In the genomic region with DNA sequence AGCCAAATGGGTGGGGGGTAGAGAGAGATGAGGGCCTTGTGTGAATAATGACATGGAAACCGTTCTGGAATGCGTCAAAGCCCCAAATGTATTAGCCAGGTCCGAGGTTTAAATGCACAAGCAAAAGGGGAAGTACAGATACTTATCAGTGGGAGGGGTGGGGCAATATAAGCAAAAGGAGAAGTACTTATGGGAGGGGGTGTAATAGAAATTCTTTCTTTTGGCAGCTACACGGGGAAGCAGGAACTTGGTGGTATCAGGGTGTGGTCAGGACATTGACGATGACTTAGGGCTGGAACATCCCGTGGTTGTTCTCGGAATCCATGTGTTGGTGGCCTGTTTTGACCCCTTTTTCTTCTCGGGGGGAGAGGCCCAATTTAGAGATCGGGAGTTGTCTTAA, we compare ENCODE assay signal across 32 mouse cellular contexts. TPM values are rescaled to one million over a fixed set of nuclear protein-coding genes. Genes with fewer than 3 reads are reported as not detected.
"Had no signal": no experiment of that assay in that cellular context is flagged by ENCODE, and none has a peak within 500 bp of the region (broad histone marks: within the 10 kb centered on the region; RNA-seq: fewer than 3 reads in every experiment).

No protein-coding gene starts in this region.

RNA-seq across cellular contexts. Expression of a gene that starts 1.0 kb away (rescaled TPM):
- total RNA-seq: common myeloid progenitor, adult 5-6 weeks; forebrain, postnatal 0 days; gastrocnemius, adult 18-20 months; gastrocnemius, adult 2 months; gastrocnemius, adult 8-10 months; gastrocnemius, postnatal 10 days; gastrocnemius, postnatal 14 days; gastrocnemius, postnatal 25 days; gastrocnemius, postnatal 36 days; gastrocnemius, postnatal 4 days; granulocyte monocyte progenitor cell, adult 5-6 weeks; heart, adult 18-20 months; heart, adult 2 months; heart, adult 8-10 months had no signal
- polyA plus RNA-seq: cortical plate, adult 2 months; embryonic facial prominence, embryonic 10.5 days; embryonic facial prominence, embryonic 11.5 days; embryonic facial prominence, embryonic 12.5 days; embryonic facial prominence, embryonic 13.5 days; embryonic facial prominence, embryonic 14.5 days; erythroblast, embryonic 14.5 days; forebrain, embryonic 10.5 days; forebrain, embryonic 11.5 days; forebrain, embryonic 12.5 days; forebrain, embryonic 13.5 days; forebrain, embryonic 14.5 days; forebrain, embryonic 15.5 days; forebrain, embryonic 16.5 days; forebrain, postnatal 0 days; frontal cortex, adult 2 months; gonadal fat pad, adult 2 months; heart, adult 2 months; heart, embryonic 10.5 days had no signal

RNA-seq across cellular contexts. Expression of a gene that starts 11.1 kb away (rescaled TPM):
- total RNA-seq: common myeloid progenitor, adult 5-6 weeks; forebrain, postnatal 0 days; gastrocnemius, adult 18-20 months; gastrocnemius, adult 2 months; gastrocnemius, adult 8-10 months; gastrocnemius, postnatal 10 days; gastrocnemius, postnatal 14 days; gastrocnemius, postnatal 25 days; gastrocnemius, postnatal 36 days; gastrocnemius, postnatal 4 days; granulocyte monocyte progenitor cell, adult 5-6 weeks; heart, adult 18-20 months; heart, adult 2 months; heart, adult 8-10 months had no signal
- polyA plus RNA-seq: cortical plate, adult 2 months; embryonic facial prominence, embryonic 10.5 days; embryonic facial prominence, embryonic 11.5 days; embryonic facial prominence, embryonic 12.5 days; embryonic facial prominence, embryonic 13.5 days; embryonic facial prominence, embryonic 14.5 days; embryonic facial prominence, embryonic 15.5 days; erythroblast, embryonic 14.5 days; forebrain, embryonic 10.5 days; forebrain, embryonic 11.5 days; forebrain, embryonic 12.5 days; forebrain, embryonic 13.5 days; forebrain, embryonic 14.5 days; forebrain, embryonic 15.5 days; forebrain, embryonic 16.5 days; forebrain, postnatal 0 days; frontal cortex, adult 2 months; gonadal fat pad, adult 2 months; heart, adult 2 months; heart, embryonic 10.5 days had no signal

RNA-seq across cellular contexts. Expression of a gene that starts 15.1 kb away (rescaled TPM):
- total RNA-seq: common myeloid progenitor, adult 5-6 weeks; forebrain, postnatal 0 days; gastrocnemius, adult 18-20 months; gastrocnemius, adult 2 months; gastrocnemius, adult 8-10 months; gastrocnemius, postnatal 10 days; gastrocnemius, postnatal 14 days; gastrocnemius, postnatal 25 days; gastrocnemius, postnatal 36 days; gastrocnemius, postnatal 4 days; granulocyte monocyte progenitor cell, adult 5-6 weeks; heart, adult 18-20 months; heart, adult 2 months; heart, adult 8-10 months had no signal
- polyA plus RNA-seq: cortical plate, adult 2 months; embryonic facial prominence, embryonic 10.5 days; embryonic facial prominence, embryonic 11.5 days; embryonic facial prominence, embryonic 12.5 days; embryonic facial prominence, embryonic 13.5 days; embryonic facial prominence, embryonic 15.5 days; erythroblast, embryonic 14.5 days; forebrain, embryonic 10.5 days; forebrain, embryonic 11.5 days; forebrain, embryonic 12.5 days; forebrain, embryonic 13.5 days; forebrain, embryonic 14.5 days; forebrain, embryonic 15.5 days; forebrain, embryonic 16.5 days; forebrain, postnatal 0 days; frontal cortex, adult 2 months; gonadal fat pad, adult 2 months; heart, adult 2 months; heart, embryonic 10.5 days had no signal

RNA-seq across cellular contexts. Expression of a gene that starts 30.5 kb away (rescaled TPM):
- total RNA-seq: common myeloid progenitor, adult 5-6 weeks; forebrain, postnatal 0 days; gastrocnemius, adult 18-20 months; gastrocnemius, adult 2 months; gastrocnemius, adult 8-10 months; gastrocnemius, postnatal 10 days; gastrocnemius, postnatal 14 days; gastrocnemius, postnatal 25 days; gastrocnemius, postnatal 36 days; gastrocnemius, postnatal 4 days; granulocyte monocyte progenitor cell, adult 5-6 weeks; heart, adult 18-20 months; heart, adult 2 months; heart, adult 8-10 months had no signal
- polyA plus RNA-seq: cortical plate, adult 2 months; embryonic facial prominence, embryonic 10.5 days; embryonic facial prominence, embryonic 11.5 days; embryonic facial prominence, embryonic 12.5 days; embryonic facial prominence, embryonic 13.5 days; embryonic facial prominence, embryonic 14.5 days; embryonic facial prominence, embryonic 15.5 days; erythroblast, embryonic 14.5 days; forebrain, embryonic 10.5 days; forebrain, embryonic 11.5 days; forebrain, embryonic 12.5 days; forebrain, embryonic 13.5 days; forebrain, embryonic 14.5 days; forebrain, embryonic 15.5 days; forebrain, embryonic 16.5 days; forebrain, postnatal 0 days; frontal cortex, adult 2 months; gonadal fat pad, adult 2 months; heart, adult 2 months; heart, embryonic 10.5 days had no signal

RNA-seq across cellular contexts. Expression of a gene that starts 43.4 kb away (rescaled TPM):
- total RNA-seq: common myeloid progenitor, adult 5-6 weeks; forebrain, postnatal 0 days; gastrocnemius, adult 18-20 months; gastrocnemius, adult 2 months; gastrocnemius, adult 8-10 months; gastrocnemius, postnatal 10 days; gastrocnemius, postnatal 14 days; gastrocnemius, postnatal 25 days; gastrocnemius, postnatal 36 days; gastrocnemius, postnatal 4 days; granulocyte monocyte progenitor cell, adult 5-6 weeks; heart, adult 18-20 months; heart, adult 2 months; heart, adult 8-10 months had no signal
- polyA plus RNA-seq: cortical plate, adult 2 months; embryonic facial prominence, embryonic 10.5 days; embryonic facial prominence, embryonic 11.5 days; embryonic facial prominence, embryonic 12.5 days; embryonic facial prominence, embryonic 13.5 days; embryonic facial prominence, embryonic 14.5 days; erythroblast, embryonic 14.5 days; forebrain, embryonic 10.5 days; forebrain, embryonic 11.5 days; forebrain, embryonic 12.5 days; forebrain, embryonic 13.5 days; forebrain, embryonic 14.5 days; forebrain, embryonic 15.5 days; forebrain, embryonic 16.5 days; forebrain, postnatal 0 days; frontal cortex, adult 2 months; gonadal fat pad, adult 2 months; heart, adult 2 months; heart, embryonic 10.5 days had no signal
